Mouse (Mus musculus): Measurements from ENCODE around the gene Hsd3b6.

GRCm38 (mm10) chr3:98782181-98782868 is 31.9 kb downstream of the Hsd3b6 start:
- no peak for TF ChIP-seq CTCF (IDR thresholded peaks at IDR 0.05; ENCODE audit: low read depth)
- TF ChIP-seq EP300 (IDR thresholded peaks at IDR 0.05; ENCODE audit: low read depth): no peak

Data from liver, postnatal 0 days (tissue).